Mouse (Mus musculus) thymus, postnatal 10 days (tissue): ENCODE data around the gene Ddx58.

Experiments
- DNase-seq, 2 experiments: peaks; one replicate each; pipeline ENCODE4 v3.0.0; 2021; ENCODE audit warnings: low spot score in 2 of 2

The Ddx58 gene

GRCm38 (mm10) chr4:40239409-40240271 lies at the start of gene Ddx58:
Ddx58 (minus strand) TSS chr4:40239828.
- DNase-seq, result peak in 1 of 2 experiments; percentile 14

GRCm38 (mm10) chr4:40289046-40289445 lies 49.4 kb upstream of the Ddx58 start:
- no peak for DNase-seq

GRCm38 (mm10) chr4:40287415-40287814 lies 47.8 kb upstream of the Ddx58 start:
- no peak for DNase-seq

GRCm38 (mm10) chr4:40285582-40285981 lies 46.0 kb upstream of the Ddx58 start:
- DNase-seq, result peak; percentile 37 to 79

- peak; percentile 88 to 95 for DNase-seq
Observed at GRCm38 (mm10) chr4:40279276-40279900, 39.8 kb upstream of the Ddx58 start, which contains the start of gene Ndufb6. Ndufb6 (minus strand) TSS chr4:40279421.

GRCm38 (mm10) chr4:40278880-40279275 lies 39.2 kb upstream of the Ddx58 start:
- DNase-seq, result no peak

GRCm38 (mm10) chr4:40269430-40270032 lies 29.9 kb upstream of the Ddx58 start, which contains the start of the genes Smim27 and Topors:
Smim27 (plus strand) TSS chr4:40269579.
Topors (minus strand) TSS chr4:40269850.
- DNase-seq, result peak; percentile 88 to 92

GRCm38 (mm10) chr4:40268835-40269234 lies 29.2 kb upstream of the Ddx58 start:
- DNase-seq, result peak in 1 of 2 experiments; percentile 29

- peak; percentile 95 for DNase-seq
Observed at GRCm38 (mm10) chr4:40268204-40268813, 28.7 kb upstream of the Ddx58 start.

- no peak for DNase-seq
Observed at GRCm38 (mm10) chr4:40267681-40268080, 28.1 kb upstream of the Ddx58 start.

- DNase-seq, result no peak
Observed at GRCm38 (mm10) chr4:40264321-40264720, 24.7 kb upstream of the Ddx58 start.

- no peak for DNase-seq
Observed at GRCm38 (mm10) chr4:40254385-40255103, 14.9 kb upstream of the Ddx58 start.

GRCm38 (mm10) chr4:40253766-40254165 lies 14.1 kb upstream of the Ddx58 start:
- DNase-seq, result no peak

- DNase-seq, result no peak
Observed at GRCm38 (mm10) chr4:40250984-40251383, 11.4 kb upstream of the Ddx58 start.

- no peak for DNase-seq
Observed at GRCm38 (mm10) chr4:40244035-40244434, 4.4 kb upstream of the Ddx58 start.

GRCm38 (mm10) chr4:40243006-40243405 lies 3.4 kb upstream of the Ddx58 start:
- DNase-seq, result no peak

GRCm38 (mm10) chr4:40241928-40242327 lies 2.3 kb upstream of the Ddx58 start:
- DNase-seq, result no peak

GRCm38 (mm10) chr4:40240272-40240744 lies 680 bp upstream of the Ddx58 start:
- no peak for DNase-seq

- peak; percentile 50 to 53 for DNase-seq
Observed at GRCm38 (mm10) chr4:40238483-40239408, 882 bp downstream of the Ddx58 start.

GRCm38 (mm10) chr4:40236829-40237228 lies 2.8 kb downstream of the Ddx58 start:
- DNase-seq, result peak in 1 of 2 experiments; percentile 21
